Mouse (Mus musculus) neutrophil, adult 5-6 weeks (primary cell): ENCODE data around the gene Rrad. TPM values are rescaled to one million over a fixed set of nuclear protein-coding genes. Genes with fewer than 3 reads are reported as not detected.
"Not testable (repeated sequence)": the region's sequence is repeated elsewhere in the genome, so short reads cannot be mapped to it uniquely, and the experiment has no call there.

Experiments
- ATAC-seq: fragments of 151-379, 151-347 bp; 2 replicates; pipeline ENCODE4 v1.8.0; 2017; ENCODE audit warnings: mild to moderate bottlenecking, moderate TSS enrichment; ENCODE audit not compliant: insufficient number of reproducible peaks, poor library complexity, low FRiP score, severe bottlenecking; ENCODE audit errors: extremely low read depth
- total RNA-seq: library from RNA; stranded (forward); fragments of 200-1000 nt; gene quantifications from 2 replicates; pipeline ENCODE4 v1.2.3, GENCODE M21; 2017

Gene Rrad
- total RNA-seq = 13.0 and 20.0 TPM in 2 replicates

DNA sequence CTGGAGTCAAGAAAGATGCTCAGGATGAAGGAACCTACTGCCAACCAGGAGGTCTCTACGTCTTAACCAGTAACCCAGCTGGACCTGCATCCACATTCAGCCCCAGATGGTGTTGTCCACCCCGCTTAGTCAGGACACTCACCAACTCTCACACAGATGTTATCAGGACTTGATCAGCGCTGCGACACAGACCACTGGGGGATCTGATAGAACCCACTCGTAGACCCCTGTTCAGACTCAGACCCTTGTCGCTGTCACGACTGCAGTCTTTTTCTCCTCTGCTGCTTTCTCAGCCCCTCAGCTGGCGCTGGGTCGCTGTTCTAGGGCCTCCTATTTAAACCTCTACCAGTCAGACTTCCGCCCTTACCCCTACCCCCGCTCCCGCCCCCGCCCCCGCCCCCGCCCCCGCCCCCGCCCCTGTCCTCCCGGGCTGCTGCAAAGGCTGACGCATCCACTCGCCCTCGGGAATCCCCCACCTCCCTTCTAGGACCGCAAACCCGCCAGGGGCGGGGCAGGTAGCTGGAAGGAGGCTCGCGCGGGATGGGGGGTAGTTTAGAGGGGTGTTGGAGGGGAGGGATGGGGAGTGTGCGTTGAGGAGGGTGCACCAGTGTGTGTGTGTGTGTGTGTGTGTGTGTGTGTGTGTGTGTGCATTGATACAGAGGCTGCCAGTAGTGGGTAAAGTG lies at the start of gene Rrad:
TSS of gene Rrad (minus strand) at position 347 of the 683 bp plus-strand sequence.
- ATAC-seq = peak; percentile 70

DNA sequence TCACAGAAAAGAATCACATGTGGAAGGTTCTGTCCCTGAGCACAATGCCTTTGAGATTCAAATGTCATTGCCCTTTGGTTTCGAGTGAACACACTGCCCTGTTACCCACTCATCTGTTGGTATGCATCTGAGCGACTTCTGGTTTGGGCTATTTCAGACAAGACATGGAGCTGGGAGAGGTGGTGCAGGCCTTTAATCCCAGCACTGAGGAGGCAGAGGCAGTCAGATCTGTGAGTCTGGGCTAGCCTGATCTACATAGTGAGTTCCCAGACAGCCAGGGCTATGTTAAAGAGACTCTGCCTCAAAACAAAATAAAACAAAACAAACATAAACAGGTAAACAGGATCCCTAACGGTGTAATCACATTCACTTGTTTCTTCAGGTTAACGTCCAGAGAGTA lies 24.5 kb upstream of the Rrad start:
- ATAC-seq = no peak

DNA sequence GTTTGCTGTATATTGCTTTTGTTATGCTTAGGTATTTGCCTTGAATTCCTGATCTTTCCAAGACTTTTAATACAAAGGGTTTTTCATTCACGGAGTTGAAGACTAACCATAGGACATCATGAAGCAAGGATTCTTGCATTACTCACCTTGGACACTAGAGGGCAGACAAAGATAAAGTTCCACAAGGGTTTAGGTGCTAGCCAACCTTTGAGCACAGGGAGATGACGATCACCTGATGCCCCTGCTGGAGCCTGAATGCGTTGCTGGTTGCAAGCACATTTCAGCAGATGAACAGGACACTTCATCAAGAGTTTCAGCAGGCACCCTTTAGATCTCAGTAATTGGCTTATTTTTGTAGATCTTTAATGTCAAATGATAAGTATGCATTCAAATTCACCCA lies 23.9 kb upstream of the Rrad start:
- peak; percentile 100 for ATAC-seq

DNA sequence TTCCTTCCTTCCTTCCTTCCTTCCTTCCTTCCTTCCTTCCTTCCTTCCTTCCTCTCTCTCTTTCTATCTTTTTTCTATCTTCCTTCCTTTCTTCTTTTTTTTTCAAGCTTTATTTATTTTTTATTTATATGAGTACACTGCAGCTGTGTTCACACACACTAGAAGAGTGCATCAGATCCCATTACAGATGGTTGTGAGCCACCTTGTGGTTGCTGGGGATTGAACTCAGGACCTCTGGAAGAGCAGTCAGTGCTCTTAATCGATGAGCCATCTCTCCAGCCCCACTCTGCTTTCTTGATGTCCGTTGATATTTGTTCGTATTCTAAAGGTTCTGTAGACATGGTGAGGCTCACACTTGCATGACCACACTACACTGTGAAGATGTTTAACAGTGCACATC lies 13.1 kb upstream of the Rrad start:
- ATAC-seq = not testable (repeated sequence)

DNA sequence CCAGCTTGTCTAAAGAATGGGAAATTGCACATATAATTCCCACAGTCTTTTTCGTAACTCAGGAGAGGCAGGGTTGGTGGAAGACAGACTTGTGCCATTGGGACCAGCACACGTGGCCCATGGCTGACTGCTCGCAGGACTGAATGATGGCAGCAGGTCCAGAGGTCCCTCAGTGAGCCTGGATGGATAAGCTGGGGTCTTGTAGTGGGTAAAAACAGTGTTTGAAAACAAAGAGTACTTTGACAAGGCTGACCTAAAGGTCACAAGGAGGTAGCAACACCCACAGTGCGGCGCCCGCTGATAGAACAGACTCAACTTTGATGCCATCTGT lies 11.2 kb upstream of the Rrad start:
- no peak for ATAC-seq

DNA sequence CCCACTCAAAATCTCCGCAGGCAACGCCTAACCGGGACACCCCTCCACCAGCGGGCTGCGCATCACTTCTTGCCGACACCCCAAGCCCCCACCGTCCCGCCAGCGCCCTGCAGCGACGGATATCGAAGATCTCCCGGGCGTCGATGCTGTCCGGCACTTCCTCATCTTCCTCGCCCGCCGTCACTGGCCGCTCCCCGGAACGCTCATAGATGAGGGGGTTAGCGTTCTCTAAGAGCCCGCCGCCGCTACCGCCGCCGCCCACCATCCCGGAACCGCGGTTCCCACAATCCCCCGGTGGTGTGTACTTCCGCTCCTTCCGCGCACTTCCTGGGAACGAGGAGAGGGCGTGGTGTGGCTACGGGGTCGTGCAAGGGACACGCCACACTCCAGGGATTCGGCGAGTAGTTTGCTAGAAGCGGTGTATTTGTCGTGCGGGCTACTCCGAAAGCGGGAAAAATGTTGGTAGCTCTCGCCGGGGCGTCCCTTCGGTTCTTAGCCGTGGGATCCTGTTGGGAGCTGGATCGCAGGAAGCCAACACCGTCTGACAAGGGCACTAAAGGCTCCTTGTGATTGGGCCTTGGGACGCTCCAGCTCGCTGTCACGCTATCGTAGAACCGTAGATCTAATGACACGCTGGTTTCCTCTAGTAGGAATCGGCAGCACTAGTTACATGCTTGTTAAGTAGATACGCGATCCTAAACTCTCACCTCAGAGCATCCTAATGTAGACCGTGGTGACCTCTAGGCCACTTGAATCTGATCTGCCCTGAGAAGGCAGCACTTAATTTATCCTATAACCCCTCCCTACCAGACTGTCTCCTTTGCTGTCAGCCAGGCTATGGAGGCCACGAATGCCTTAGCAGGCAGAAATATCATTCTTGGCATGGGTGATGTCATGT lies 10.5 kb upstream of the Rrad start, which contains the start of gene Ciao2b:
TSS of gene Ciao2b (minus strand) at position 540 of the 898 bp plus-strand sequence.
- peak; percentile 61 for ATAC-seq

DNA sequence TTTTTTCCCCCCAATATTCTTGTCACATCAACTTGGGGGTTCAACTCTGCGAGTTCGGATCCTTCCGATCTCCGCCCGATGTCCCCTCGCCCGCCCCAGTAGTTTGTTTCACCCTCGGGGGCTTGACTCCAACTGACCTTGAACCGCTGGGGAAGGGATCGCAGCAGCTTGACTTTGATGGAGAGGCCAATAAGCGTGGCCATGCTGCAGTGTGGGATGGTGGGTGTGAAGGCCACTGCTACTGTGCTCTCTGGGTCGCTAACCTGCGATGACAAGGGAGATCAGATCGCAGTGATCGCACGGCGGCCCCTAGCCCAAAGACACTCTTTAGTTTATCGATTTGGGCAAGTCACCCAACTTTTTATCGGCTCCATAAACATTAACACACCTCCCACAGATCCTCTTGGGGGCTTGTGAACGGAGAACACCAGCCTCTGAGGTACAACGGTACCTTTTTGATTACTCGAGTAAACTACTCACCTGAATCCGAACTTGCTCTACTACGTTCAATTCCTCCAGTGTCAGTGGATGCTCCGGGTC lies 9.8 kb upstream of the Rrad start:
- ATAC-seq = no peak

DNA sequence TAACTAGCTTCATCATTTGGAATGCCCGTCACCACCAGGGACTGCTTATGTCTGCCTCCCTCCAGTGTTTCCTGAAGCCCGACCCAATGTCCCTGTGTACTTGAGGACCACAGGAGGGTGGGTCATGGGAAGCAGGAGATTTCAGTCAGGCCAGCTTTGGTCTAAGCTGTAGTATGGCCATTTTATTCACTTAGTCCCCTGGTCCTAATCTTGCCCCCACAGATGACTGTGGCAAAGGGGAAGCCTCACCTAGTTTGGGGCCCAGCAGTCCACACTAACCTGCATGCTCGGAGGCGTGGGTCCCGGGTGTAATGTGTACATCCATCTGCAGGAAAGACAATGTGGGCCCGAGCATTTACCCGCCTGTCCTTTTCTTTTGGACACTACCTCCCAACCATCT lies 9.1 kb upstream of the Rrad start:
- no peak for ATAC-seq

DNA sequence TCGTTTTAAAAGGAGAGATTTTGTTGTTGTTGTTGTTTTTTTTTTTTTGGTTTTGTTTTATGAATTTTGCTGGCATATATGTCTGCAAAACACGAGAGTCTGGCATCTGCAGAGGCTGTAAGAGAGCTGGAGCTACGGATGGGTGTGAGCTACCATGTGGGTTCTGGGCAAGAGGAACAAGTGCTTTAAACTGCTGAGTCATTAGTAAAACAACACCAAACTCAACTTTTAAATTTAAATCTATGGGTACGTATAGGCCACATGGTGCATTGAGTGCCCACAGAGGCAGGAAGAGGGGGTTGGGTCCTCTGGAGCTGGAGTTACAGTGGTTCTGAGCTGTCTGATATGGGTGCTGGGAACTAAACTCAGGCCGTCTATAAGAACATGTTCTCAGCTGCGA lies 6.9 kb upstream of the Rrad start:
- ATAC-seq = no peak

DNA sequence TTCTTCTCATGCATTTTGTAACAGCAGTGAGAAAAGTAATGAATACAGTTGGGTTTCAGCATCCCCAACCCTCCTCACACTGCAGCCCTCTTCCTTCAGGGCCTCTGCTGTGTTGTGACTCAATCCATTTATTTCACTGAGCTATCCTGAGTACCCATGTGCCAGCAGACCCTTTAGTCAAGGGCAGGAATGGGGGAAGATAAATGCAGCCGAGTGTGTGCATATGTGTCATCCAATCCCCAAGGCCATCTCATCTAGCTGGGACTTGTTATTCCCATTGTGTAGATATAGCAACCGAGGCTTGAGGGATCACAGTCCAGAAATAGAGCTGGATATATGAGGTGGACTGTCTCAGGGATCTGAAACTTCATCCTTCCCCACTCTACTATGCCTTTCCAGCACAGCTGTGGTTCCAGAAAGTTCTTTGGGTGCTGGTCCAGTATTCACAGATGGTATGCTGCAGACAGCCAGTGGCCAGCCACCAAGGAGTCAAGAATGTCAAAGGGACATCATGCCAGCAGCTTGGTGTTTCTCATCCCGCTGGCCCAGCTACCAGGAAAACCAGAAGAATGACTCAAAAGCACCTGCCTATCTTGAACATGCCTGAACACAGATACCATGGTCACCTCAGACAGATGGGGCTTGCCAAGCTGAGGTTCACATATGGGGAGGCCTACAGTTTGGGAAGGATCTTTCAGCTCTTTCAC lies 4.0 kb upstream of the Rrad start:
- no peak for ATAC-seq

DNA sequence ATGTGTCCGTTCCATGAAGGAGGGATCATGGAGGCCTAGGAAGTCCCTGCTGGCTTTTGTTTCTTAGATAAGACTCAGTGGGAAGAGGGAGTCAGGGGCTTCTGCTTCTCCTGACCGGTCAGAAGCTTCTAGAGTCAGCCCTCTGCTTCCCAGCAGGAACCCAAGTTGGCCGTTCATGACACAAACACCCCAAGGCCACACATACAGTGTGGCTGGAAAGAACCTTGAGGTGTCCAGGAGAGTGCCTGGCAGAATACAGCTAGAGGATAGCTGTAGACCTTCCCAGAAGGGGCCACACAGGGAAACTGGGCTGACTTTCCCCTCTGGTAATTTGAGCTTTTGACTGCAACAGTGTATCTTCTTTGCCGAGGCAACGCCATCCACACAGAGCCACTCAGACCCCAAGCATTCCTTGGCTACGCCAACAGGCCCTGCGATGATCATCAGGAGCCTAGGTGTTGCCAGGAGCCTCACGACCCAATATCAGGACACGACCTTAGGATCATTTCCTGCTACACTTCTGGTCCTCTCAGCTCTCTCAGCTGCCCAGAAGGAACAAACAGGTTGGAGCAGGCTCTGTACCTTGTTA lies 2.1 kb upstream of the Rrad start:
- ATAC-seq = no peak

DNA sequence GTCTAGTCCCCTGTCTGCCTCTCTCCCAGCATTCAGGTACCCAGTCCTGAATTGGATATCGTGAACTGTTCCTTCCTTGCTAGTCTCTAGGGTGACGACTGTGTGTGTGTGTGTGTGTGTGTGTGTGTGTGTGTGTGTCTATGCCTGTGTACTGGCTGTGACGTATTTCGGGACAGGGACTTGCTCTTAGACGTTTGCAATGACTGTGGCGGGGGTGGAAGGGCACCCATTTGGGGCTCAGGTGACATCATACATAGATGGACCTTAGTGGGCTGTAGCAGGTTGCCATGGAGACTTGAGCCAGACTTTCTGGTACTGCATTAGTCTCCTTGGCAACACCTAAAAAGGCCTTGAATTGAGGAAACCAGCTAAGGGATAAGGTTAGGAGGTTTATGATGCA lies 1.4 kb upstream of the Rrad start:
- ATAC-seq = no peak

DNA sequence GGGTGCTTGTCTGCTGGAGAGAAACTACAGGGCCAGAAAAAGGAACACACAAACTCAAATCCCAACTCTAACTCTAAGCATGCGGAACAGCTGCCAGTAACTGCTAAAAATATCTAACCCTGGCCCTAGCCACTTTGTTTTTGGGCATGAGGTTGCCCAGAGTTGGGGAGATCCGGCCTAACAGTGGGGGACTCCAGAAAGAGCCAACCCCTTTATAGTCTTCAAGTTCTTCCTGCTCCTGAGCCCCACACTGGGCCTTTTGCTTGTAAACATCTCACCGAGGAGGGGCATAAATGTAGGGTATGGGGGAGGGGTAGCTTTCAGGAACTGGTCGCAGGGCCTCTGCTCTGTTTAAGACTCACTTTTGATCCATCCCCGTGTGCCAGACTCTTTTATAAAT lies 848 bp upstream of the Rrad start:
- peak; percentile 7; the same call in 1 of the 2 replicates for ATAC-seq

DNA sequence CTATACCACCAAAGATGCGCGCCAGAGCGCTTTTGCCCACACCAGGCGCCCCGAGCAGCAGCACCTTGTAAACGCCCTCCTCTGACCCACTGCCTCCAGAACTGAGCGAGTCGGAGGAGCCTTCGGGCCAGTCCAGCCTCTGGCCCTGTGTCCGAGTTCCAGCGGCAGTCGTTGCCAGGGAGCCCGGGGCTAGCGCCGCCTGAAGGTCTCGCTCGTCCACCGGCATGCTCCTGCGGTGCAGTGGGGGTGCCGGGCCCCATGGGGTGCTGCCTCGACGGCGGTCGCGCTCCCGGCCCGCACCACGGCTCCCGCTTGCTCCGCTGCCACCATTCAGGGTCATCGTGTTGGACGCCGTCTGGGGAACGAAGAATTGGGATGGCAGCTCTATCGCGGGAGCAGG lies 553 bp downstream of the Rrad start:
- no peak for ATAC-seq

DNA sequence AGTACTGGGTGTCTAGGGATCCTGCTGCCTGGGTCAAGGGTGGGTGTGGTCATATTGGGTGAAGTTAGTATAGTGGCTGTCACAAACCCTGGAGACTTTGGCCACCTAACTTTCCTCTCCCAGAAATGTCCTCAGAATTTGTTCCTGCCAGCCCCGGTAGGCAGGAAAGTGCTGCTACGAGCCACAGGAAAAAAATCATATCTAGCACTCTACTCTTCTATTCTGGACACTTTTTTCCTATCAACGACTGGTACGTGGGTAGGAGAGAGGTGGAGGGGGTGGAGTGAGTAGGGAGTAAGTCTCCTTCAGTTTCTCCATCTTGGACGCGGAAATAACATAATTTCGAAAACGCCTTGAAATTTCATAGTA lies 1.0 kb downstream of the Rrad start:
- ATAC-seq = no peak

DNA sequence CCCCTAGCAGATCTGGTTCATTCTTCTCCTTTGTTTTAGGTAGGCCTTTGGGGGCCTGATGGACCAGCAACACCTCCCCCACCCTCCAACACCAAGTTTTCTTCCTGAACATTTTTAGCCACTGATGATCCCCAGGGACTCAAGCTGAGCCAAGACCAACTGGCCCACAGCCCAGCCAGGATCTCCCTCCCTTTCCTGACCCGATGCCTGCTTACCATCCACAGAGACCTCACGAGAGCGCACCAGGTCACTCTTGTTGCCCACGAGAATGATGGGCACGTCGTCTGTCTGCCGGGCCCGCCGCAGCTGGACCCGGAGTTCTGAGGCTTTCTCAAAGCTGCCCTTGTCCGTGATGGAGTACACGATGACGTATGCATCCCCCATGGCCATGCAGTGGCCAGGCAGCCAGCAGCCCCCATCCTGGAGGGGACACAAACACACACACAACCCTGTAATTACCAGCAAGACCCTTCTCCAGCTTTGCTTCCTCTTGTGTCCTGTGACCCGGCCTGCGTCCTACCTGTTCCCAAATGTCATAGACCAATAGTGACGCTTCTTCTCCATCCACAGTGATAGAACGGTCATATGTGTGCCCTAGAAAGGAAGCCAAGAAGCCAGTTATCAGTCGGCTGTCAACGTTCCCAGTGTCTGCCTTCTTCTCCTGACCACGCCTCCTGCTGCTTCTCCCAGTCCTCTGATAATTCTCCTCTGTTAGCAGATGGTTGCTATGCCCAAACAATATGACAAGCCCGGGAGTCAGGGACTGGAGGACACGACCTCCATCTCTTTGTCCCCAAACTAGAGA lies 1.6 kb downstream of the Rrad start:
- ATAC-seq = no peak

DNA sequence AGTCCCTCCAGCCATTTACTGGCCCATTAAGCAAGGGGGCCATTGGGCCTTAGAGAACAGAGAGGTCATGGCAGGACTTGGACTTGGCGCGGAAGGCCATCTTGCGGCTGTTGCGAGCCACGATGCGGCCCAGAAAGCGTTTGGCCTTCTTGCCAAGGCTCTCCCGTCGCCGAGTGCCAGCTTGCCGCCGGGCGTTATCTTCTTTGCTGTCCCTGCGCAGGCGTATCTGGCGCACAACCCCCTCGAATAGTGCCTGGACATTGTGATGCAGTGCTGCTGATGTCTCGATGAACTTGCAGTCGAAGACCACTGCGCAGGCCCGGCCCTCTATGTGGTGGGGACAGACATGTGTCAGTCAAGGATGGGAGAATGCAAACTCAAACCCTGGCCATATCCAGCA lies 2.7 kb downstream of the Rrad start:
- no peak for ATAC-seq

DNA sequence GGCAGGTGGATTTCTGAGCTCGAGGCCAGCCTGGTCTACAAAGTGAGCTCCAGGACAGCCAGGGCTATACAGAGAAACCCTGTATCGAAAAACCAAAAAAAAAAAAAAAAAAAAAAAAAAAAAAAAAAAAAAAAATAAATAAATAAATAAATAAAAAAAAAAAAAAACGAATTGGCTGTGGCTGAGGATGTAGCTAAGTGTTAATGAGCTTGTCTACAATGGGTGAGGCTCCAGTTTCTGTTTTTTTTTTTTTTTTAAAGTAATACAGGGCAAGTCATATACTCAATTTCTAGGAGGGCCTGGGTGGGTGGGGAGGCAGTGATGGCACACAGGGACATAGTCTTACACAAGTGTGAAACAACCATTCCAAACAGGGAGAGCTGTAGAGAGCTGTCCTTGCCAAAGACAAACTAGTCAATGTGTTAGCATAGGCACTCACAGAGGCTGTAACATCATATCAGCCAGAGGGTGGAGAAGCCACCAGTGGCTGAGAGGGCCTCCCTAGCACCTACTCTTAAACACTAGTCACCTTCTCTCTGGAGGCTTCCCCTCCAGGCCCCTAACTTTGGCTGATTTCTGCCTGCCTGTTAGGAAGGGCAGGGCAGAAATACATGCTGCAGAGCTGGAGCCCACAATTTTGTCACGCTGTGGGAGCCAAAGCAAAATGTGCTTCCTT lies 3.9 kb downstream of the Rrad start:
- no peak for ATAC-seq
